Mouse (Mus musculus) stomach, postnatal 0 days (tissue): Measurements from ENCODE around the gene Ascl2. TPM values are rescaled to one million over a fixed set of nuclear protein-coding genes. Genes with fewer than 3 reads are reported as not detected.
A peak's percentile ranks its signal among the peaks of the same experiment; 100 is the strongest.

Source experiments
- ATAC-seq: fragments of 200-750 bp; cut with Nextera tagmentation; 2 replicates; pipeline ENCODE4 v1.8.0; 2017; ENCODE audit not compliant: low FRiP score, low TSS enrichment
- DNase-seq: peaks from one replicate; pipeline ENCODE4 v3.0.0-alpha.2; 2016; ENCODE audit warnings: low spot score
- H3K27ac ChIP-seq: fragments of 300-500 bp; sonication (generic); replicated peaks from 2 replicates; pipeline ENCODE4 v1.5.1; 2014; ENCODE audit warnings: mild to moderate bottlenecking, control low read depth
- H3K27me3 ChIP-seq: fragments of 300-500 bp; sonication (generic); 2 replicates; pipeline ENCODE4 v1.6.1; 2014; ENCODE audit warnings: low read length; ENCODE audit not compliant: control insufficient read depth, insufficient read depth
- H3K36me3 ChIP-seq: fragments of 300-500 bp; sonication (generic); 2 replicates; pipeline ENCODE4 v1.6.1; 2014; ENCODE audit warnings: low read length, mixed read lengths; ENCODE audit not compliant: control insufficient read depth, insufficient read depth
- H3K4me1 ChIP-seq: fragments of 300-500 bp; sonication (generic); replicated peaks from 2 replicates; pipeline ENCODE4 v1.6.1; 2014; ENCODE audit warnings: antibody characterized with exemption; ENCODE audit not compliant: control insufficient read depth, insufficient read depth
- H3K4me2 ChIP-seq: fragments of 300-500 bp; sonication (generic); replicated peaks from 2 replicates; pipeline ENCODE4 v1.6.1; 2014; ENCODE audit warnings: low read depth, mild to moderate bottlenecking, control low read depth, moderate library complexity
- H3K4me3 ChIP-seq: fragments of 300-500 bp; sonication (generic); 2 replicates; pipeline ENCODE4 v1.5.1; 2014; ENCODE audit warnings: low read depth, low read length, control low read depth
- H3K9ac ChIP-seq: fragments of 300-500 bp; sonication (generic); 2 replicates; pipeline ENCODE4 v1.6.1; 2014; ENCODE audit warnings: mild to moderate bottlenecking, low read length, control low read depth, mixed read lengths
- H3K9me3 ChIP-seq: fragments of 300-500 bp; sonication (generic); 2 replicates; pipeline ENCODE4 v1.6.1; 2016; ENCODE audit warnings: low read length; ENCODE audit not compliant: control insufficient read depth
- CTCF ChIP-seq: IDR thresholded peaks from 2 replicates; pipeline ENCODE4 v1.5.1; 2016; ENCODE audit warnings: antibody characterized with exemption, low read depth, mild to moderate bottlenecking, moderate library complexity
- EP300 ChIP-seq: optimal IDR thresholded peaks from 2 replicates; pipeline ENCODE3; 2016; ENCODE audit warnings: antibody characterized with exemption
- WGBS: fragments of 180-500 bp; shearing (Covaris S2); extraction: QIAGEN DNeasy Blood & Tissue Kit; methylation state at CpG from one replicate; pipeline ENCODE4 v1.1.7; 2014; 5-methylcytosine and 5-hydroxymethylcytosine counted together
- polyA plus RNA-seq: library from polyadenylated mRNA; unstranded; fragments of >200 nt; fragmentation: Nextera tagmentation; extraction: Ambion mirVana; gene quantifications from 2 replicates; pipeline ENCODE4 v1.2.1, GENCODE M21; 2015

The Ascl2 gene
- 4.3 and 4.5 TPM in 2 replicates for polyA plus RNA-seq

DNA sequence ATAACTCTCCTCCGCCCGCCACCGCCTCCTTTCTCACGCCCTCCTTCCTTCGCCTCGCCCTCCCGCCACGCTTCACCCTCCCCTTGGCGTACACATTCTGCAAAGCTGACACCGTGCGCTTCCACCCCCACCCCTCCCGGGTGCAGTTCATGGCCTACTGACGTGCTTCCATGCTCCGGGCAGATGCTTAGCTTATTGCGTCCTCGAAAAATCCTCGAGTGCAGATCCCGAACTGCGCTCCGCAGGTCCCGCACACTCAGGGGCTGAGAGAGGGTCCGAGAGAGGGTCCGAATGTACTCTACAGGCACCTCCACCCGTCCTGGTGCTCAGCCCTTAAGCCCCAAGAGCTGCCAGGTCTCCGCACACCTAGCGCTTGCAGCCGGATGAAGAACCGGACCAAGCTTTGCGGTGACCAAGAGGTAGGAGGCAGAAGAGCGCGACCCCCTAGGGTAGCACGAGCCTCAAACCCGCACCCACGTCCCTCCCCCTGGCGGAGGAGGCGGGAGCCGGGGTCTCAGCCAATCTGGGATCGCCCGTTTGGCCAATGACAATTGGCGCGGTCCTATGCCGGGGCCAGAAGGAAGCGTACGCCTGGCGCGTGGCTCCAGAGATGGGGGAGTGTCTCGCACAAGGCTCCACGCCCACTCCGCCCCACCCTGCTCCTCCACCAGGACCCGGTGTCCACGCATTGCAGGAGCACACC lies at the start of gene Ascl2:
Gene Ascl2 (minus strand): TSS at position 456 of the 703 bp plus-strand sequence.
- H3K27ac ChIP-seq, result peak within 1 kb of the TSS; percentile 86
- no peaks in the 10 kb centered on the region for H3K9me3 ChIP-seq
- peak; percentile 57 for DNase-seq
- TF ChIP-seq CTCF (peak; percentile 13; the same call in 1 of the 2 replicates), EP300 (no peak)
- peaks cover 14% of the 10 kb centered on the region; the same call in 1 of the 2 replicates for H3K27me3 ChIP-seq
- under 1% methylated on average over 51 of the region's 51 CpGs for WGBS
- peak; percentile 41 for ATAC-seq
- no peaks in the 10 kb centered on the region for H3K36me3 ChIP-seq
- H3K4me2 ChIP-seq, result peak within 1 kb of the TSS; percentile 82
- peak within 1 kb of the TSS; percentile 50 for H3K9ac ChIP-seq
- H3K4me1 ChIP-seq, result peaks cover 9% of the 10 kb centered on the region; the same call in 1 of the 2 replicates
- H3K4me3 ChIP-seq, result peak within 1 kb of the TSS; percentile 41

DNA sequence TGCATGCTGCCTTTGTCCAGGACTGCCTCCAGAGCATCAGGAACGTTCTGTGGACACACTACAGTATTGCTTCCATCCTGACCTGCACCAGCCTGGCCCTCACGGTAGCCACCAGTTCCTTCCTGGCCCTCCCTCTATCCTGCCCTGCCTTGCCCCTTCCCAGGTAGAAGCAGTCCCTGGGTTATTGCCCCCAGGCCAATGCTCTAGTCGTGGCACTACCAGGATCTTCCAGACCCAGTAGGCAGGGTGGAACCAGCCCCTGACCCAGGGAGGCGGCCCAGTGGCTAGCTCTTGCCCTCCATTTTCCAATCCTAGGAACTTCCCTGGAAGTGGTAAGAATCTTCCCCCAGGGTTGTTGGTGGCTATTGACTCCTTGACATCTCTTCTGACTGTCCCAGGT lies 48.1 kb upstream of the Ascl2 start:
- Histone ChIP-seq H3K9me3 (no peaks in the 10 kb centered on the region), H3K36me3 (no peaks in the 10 kb centered on the region), H3K4me2 (no peak overlapping the region), H3K4me3 (no peak overlapping the region), H3K9ac (no peak overlapping the region), H3K27me3 (no peaks in the 10 kb centered on the region), H3K27ac (no peak overlapping the region), H3K4me1 (peaks cover 20% of the 10 kb centered on the region)
- DNase-seq (no peak), ATAC-seq (no peak)
- no peak for TF ChIP-seq CTCF
- no peak for TF ChIP-seq EP300
- WGBS, result 78% methylated on average over 4 of the region's 4 CpGs

DNA sequence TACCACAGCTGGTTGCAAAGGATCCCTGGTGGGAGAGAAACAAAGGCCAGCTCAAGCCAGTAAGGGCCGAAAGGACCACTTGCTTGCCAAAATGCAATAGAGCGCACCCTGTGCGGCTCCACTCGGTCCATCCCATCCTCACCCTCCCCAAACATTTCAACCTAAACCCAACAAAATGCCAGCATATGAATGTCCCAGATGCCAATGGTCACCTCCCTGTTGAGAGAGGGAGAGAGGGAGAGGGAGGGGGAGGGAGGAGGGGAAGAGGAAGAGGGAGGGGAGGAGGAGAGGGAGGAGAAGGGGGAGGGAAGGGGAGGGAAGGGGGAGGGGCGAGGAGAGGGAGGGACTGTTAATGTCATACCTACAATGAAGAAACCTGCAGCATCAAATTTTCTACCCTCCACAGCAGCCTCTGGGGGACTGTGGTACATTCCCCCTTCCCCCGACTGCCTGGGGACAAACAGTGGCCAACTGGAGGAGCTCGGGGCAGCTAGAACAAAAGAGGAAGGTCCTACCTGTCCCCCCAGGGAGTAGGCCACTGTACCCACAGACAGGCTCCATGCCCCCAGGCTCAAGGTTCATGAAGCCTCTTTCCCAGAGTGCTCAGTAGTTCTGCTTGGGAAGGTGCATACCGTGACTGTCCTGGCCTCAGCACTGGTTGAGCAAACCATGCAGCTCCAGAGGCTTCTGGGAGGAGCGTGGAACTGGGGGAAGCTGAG lies 47.5 kb upstream of the Ascl2 start:
- Histone ChIP-seq H3K4me1 (peaks cover 21% of the 10 kb centered on the region), H3K9me3 (no peaks in the 10 kb centered on the region), H3K4me2 (no peak overlapping the region), H3K36me3 (no peaks in the 10 kb centered on the region), H3K4me3 (no peak overlapping the region), H3K27ac (peak overlapping the region; percentile 50; the same call in 1 of the 2 replicates), H3K9ac (no peak overlapping the region), H3K27me3 (no peaks in the 10 kb centered on the region)
- peak; percentile 4; the same call in 1 of the 2 replicates for ATAC-seq
- DNase-seq, result no peak
- 40% methylated on average over 9 of the region's 9 CpGs for WGBS
- no peak for TF ChIP-seq EP300
- no peak for TF ChIP-seq CTCF

DNA sequence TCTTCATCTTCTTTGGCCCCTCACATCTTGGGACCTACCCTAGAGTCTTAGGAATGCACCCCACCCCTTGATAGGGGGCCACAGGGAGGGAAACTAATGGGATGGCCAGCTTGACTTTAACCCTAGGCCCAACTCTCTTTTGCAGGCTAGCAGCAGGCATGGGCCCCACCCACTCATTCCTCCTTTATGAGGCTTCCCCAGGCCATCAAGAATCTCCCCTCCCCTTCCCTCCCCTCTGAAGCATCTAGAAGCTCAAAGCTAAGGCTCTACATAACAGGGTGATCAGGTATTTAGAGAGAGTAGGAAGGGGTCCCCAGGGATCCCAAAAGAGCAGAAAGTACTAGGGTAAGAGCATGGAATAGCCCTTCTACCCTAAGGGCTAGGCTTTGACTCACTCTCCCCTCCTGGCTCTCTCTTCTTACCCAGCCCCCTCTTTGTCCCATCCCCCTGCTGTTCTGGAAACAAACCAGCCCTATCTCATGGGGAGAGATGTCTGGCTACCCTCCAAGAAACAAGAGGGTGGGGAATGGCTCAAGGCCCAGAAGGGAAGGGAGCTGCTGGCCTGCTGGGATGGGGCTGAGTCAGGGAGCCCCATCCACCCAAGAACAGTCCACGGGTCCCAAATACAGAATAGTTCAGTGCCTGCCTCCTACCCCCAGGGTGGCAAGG lies 46.8 kb upstream of the Ascl2 start:
- peak; percentile 56 for ATAC-seq
- H3K4me2 ChIP-seq, result no peak overlapping the region
- H3K4me3 ChIP-seq, result no peak overlapping the region
- no peaks in the 10 kb centered on the region for H3K9me3 ChIP-seq
- no peak overlapping the region for H3K9ac ChIP-seq
- H3K4me1 ChIP-seq, result peaks cover 21% of the 10 kb centered on the region
- TF ChIP-seq CTCF, result no peak
- no peak for TF ChIP-seq EP300
- H3K36me3 ChIP-seq, result no peaks in the 10 kb centered on the region
- 0% methylated on average over 1 of the region's 1 CpGs for WGBS
- DNase-seq, result peak; percentile 69
- peak overlapping the region; percentile 50; the same call in 1 of the 2 replicates for H3K27ac ChIP-seq
- H3K27me3 ChIP-seq, result no peaks in the 10 kb centered on the region

DNA sequence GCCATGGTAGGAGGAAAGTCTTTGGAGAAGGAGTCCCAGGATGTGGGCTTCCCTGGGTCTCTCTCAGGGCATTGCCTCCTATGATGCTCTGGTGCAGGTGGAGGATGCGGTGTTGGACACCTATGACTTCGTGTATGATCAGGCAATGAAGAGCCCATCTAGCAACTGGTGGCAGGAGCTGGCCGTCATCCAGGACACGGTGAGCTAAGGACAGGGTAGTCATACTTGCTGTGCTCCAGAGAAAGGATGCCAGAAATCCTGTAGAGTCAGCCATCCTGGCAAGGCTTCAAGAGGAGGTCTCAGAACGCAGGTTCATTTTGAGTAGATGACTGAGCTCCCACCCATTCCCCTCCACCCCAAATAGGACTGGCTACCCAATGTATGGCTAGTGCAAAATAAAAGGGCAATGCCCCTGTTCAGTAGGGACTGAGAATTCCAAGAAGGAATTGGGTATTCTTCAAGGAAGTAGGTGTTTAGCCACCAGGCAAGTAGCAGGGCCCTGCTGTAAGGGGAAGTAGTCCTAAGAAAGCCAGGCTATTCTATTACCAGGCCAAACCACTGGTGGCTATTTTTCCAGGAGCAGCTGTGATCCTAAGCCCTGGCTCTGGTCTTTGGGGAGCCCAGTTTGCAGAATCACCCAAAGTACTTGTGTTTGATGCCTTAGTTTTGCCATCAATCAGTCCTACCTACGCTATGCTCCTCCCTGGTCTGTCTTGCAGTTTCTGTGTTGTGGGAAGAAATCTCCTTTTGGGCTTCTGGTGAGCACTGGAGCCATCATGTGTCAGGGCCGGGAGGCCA lies 46.0 kb upstream of the Ascl2 start:
- Histone ChIP-seq H3K9ac (no peak overlapping the region), H3K9me3 (no peaks in the 10 kb centered on the region), H3K27ac (peak overlapping the region; percentile 50; the same call in 1 of the 2 replicates), H3K4me2 (no peak overlapping the region), H3K27me3 (no peaks in the 10 kb centered on the region), H3K4me3 (no peak overlapping the region), H3K4me1 (peaks cover 21% of the 10 kb centered on the region), H3K36me3 (no peaks in the 10 kb centered on the region)
- WGBS, result 72% methylated on average over 7 of the region's 7 CpGs
- DNase-seq (no peak), ATAC-seq (no peak)
- TF ChIP-seq EP300, result no peak
- TF ChIP-seq CTCF, result no peak
